Mouse (Mus musculus) brain, embryonic 14.5 days (tissue): Measurements from ENCODE around the gene Clec4f. TPM values are rescaled to one million over a fixed set of nuclear protein-coding genes. Genes with fewer than 3 reads are reported as not detected.

Source experiments
- DNase-seq: peaks from one replicate; pipeline ENCODE4 v3.0.0-alpha.2; 2011; ENCODE audit warnings: low read depth
- CTCF ChIP-seq: fragments of 200-500 bp; IDR thresholded peaks from 2 replicates; pipeline ENCODE4 v1.5.1; 2012; ENCODE audit warnings: inconsistent platforms, mild to moderate bottlenecking, moderate library complexity, borderline replicate concordance; ENCODE audit not compliant: insufficient read depth, insufficient read length; ENCODE audit errors: extremely low read depth
- POLR2A ChIP-seq: fragments of 200-500 bp; IDR thresholded peaks from 2 replicates; pipeline ENCODE4 v1.6.1; 2012; ENCODE audit warnings: mild to moderate bottlenecking, inconsistent platforms, borderline replicate concordance; ENCODE audit not compliant: poor library complexity, insufficient read depth, insufficient read length, severe bottlenecking; ENCODE audit errors: extremely low read depth
- polyA plus RNA-seq: library from polyadenylated mRNA; depleted of rRNA; stranded (reverse); fragments of >200 nt; gene quantifications from 2 replicates; pipeline ENCODE4 v1.2.3, GENCODE M21; 2012; rRNA removed

Gene Clec4f
- polyA plus RNA-seq, 1 experiment = not detected

- peak; percentile 19 for DNase-seq
- TF ChIP-seq CTCF (no peak), POLR2A (no peak)
Observed at GRCm38 (mm10) chr6:83619955-83620354, 36.0 kb downstream of the Clec4f start.

GRCm38 (mm10) chr6:83617581-83618335 is 38.2 kb downstream of the Clec4f start:
- DNase-seq = no peak
- TF ChIP-seq POLR2A = no peak
- TF ChIP-seq CTCF = no peak

- DNase-seq = no peak
- TF ChIP-seq POLR2A = no peak
- TF ChIP-seq CTCF = no peak
Observed at GRCm38 (mm10) chr6:83616512-83616911, 39.5 kb downstream of the Clec4f start.

GRCm38 (mm10) chr6:83614469-83614868 is 41.5 kb downstream of the Clec4f start:
- TF ChIP-seq POLR2A (no peak), CTCF (no peak)
- no peak for DNase-seq

- no peak for TF ChIP-seq CTCF
- no peak for TF ChIP-seq POLR2A
- no peak for DNase-seq
Observed at GRCm38 (mm10) chr6:83612976-83613375, 43.0 kb downstream of the Clec4f start.

- TF ChIP-seq POLR2A (no peak), CTCF (no peak)
Observed at GRCm38 (mm10) chr6:83599636-83600174, 56.3 kb downstream of the Clec4f start.

DNA sequence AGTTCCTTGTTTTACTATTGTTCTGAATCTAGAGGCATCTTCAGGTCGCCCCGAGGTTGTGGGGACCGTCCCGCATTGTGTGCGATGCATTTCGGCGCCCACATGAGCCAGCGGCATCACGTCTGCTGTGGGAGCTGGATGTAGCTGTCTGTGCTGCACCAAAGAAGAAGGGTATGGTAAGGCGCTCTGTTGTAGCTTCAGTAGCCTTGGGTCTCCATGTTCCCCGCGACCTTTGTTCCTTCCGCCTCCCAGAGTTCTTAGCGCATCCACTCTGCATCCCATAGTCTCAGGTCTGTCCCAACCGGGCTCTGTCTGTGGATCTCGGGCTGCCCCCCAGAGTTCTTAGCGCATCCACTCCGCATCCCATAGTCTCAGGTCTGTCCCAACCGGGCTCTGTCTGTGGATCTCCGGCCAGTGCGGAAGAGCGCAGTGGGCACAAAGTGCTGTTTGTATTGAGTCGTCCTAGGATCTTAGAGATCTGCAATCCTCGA is 56.9 kb downstream of the Clec4f start:
- TF ChIP-seq CTCF (no peak), POLR2A (no peak)
- peak; percentile 39 for DNase-seq

More at GRCm38 (mm10) chr6:83599636-83600174, 56.3 kb downstream of the Clec4f start:
- DNase-seq = no peak

GRCm38 (mm10) chr6:83598646-83599045 is 57.3 kb downstream of the Clec4f start:
- peak; percentile 71 for TF ChIP-seq CTCF
- no peak for TF ChIP-seq POLR2A
- peak; percentile 79 for DNase-seq

GRCm38 (mm10) chr6:83597988-83598387 is 58.0 kb downstream of the Clec4f start:
- DNase-seq = peak; percentile 18
- TF ChIP-seq POLR2A = no peak
- TF ChIP-seq CTCF = no peak

DNA sequence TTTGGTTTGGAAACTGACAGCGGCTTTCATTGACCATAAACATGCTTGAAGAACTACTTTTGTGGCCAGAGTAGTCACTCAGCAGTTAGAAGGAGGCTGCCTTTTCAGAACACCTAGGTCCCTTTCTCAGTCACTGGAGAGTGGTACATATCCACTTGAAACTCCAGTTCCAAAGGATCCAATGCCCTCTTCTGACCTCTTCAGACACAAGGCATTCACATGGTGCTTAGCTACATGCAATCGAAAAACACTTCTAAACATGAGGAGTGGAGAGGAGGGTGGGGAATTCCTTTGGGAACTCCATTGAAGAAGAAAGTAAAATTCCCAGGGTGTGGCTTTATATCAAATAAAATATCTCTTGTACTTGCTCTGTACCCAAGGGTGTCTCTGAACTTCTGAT is 61.0 kb downstream of the Clec4f start:
- no peak for DNase-seq
- TF ChIP-seq POLR2A (no peak), CTCF (no peak)

Other genes with a start within 250 kb of the Clec4f start
- 21.3 and 36.2 TPM in 2 replicates for gene Tet3, start 197.1 kb downstream of the Clec4f start, polyA plus RNA-seq
- gene Dguok, start 149.2 kb downstream of the Clec4f start, polyA plus RNA-seq = 66.6 and 91.6 TPM in 2 replicates
- 1.5 and 1.9 TPM in 2 replicates for gene Actg2, start 119.9 kb downstream of the Clec4f start, polyA plus RNA-seq
- 41.8 and 44.1 TPM in 2 replicates for gene Stambp, start 83.5 kb downstream of the Clec4f start, polyA plus RNA-seq
- gene Cd207, start 21.7 kb upstream of the Clec4f start, polyA plus RNA-seq = 0.04 TPM in 1 of 2 replicates, not detected in the other
- 0.07 and 0.10 TPM in 2 replicates for gene Vax2, start 55.1 kb upstream of the Clec4f start, polyA plus RNA-seq
- 0.08 and 0.26 TPM in 2 replicates for gene Atp6v1b1, start 86.8 kb upstream of the Clec4f start, polyA plus RNA-seq
- not detected in 2 replicates for gene Ankrd53, start 106.5 kb upstream of the Clec4f start, polyA plus RNA-seq
- 51.3 and 69.0 TPM in 2 replicates for gene Tex261, start 119.6 kb upstream of the Clec4f start, polyA plus RNA-seq
- gene Nagk, start 138.8 kb upstream of the Clec4f start, polyA plus RNA-seq = 46.3 and 53.0 TPM in 2 replicates
- gene Paip2b, start 175.6 kb upstream of the Clec4f start, polyA plus RNA-seq = 49.4 and 50.8 TPM in 2 replicates
- gene Zfp638, start 210.9 kb upstream of the Clec4f start, polyA plus RNA-seq = 62.6 and 75.9 TPM in 2 replicates